Mouse (Mus musculus) naive thymus-derived CD4-positive, alpha-beta T cell, adult 2 months (primary cell): ENCODE measurements around the gene Clba1.
A peak's percentile ranks its signal among the peaks of the same experiment; 100 is the strongest.

ENCODE experiments used
- DNase-seq: peaks from one replicate; pipeline ENCODE4 v3.0.0-alpha.2; 2011; ENCODE audit warnings: low read depth

Clba1 gene

DNA sequence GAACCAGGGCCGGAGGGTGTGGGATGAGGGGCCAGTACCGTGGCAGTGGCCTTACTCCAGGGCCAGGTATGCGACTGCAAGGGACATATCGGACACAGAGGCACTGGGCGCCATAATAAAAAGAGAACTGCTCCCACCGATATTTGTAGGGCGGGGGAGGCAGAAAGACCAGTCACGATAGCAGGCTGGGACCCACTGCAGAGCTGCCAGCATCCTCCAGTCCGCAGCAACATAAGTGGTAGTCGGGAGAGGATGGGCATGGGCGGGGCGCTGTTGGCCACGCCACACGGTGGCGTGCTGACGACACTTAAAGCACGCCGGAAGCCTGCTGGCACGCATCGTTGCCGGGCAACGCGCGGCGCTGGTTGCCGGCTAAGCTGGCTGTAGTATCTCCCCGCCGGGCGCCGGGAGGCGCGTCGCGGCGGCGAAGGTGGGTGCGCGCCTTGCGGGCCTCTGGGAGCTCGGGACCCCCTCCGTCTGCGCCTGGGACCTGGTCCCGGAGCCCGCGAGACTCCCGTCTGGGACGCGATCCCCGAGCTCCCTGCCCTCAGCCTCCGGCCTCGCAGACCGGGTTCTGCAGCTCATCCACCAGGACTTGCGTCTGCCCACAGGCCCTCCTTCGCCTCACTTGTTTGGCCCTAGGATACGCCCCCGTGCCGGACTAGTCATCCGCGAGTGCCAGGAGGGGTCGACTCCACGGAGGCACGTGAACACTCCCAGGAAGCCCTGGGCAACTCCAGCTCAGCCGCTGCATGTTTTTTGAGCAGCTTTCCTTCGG lies at the start of gene Clba1:
Gene Clba1 (plus strand): TSS at position 351 of the 778 bp plus-strand sequence.
- peak; percentile 95 for DNase-seq

- DNase-seq, result no peak
Observed at GRCm38 (mm10) chr12:112759471-112759870, 49.3 kb upstream of the Clba1 start.

DNA sequence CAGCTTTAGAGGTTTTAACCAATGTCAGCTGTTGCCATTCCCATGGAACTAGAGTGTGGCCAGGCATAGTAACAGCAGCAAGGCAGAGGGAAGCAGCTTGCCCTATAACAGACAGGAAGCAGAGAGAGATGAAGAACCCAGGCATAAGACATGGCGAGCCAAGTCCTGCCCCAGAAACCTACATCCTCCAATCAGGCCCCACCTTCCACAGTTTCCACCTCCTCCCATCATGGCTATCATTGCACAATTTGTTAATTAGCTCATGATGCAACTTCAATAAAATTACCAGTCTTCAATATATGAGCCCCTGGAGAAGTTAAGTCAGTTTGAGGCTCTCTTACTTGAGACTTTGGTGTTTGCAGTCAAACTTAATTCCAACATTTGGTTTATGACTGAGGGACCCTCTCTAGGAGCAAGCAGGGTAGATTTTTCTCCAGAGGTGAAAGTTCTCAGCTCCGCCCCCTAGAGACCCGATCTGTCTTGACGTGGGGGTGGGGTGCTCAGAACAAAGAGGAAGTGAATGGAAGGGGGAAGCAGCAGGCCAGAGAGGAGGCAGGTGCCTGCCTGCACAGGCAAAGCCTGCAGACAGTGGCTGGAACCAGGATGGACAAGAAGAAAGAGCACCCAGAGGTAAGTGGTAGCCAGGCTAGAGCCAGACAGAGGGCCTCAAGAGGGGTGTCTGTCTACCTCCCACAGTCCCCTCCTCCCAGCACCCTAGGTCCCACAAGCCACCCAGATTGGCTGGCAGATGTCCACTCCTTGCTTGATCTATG lies 48.4 kb upstream of the Clba1 start, which contains the start of gene Pld4:
Gene Pld4 (plus strand): TSS at position 502 of the 773 bp plus-strand sequence.
- DNase-seq, result no peak

- DNase-seq, result no peak
Observed at GRCm38 (mm10) chr12:112761411-112761810, 47.3 kb upstream of the Clba1 start.

DNA sequence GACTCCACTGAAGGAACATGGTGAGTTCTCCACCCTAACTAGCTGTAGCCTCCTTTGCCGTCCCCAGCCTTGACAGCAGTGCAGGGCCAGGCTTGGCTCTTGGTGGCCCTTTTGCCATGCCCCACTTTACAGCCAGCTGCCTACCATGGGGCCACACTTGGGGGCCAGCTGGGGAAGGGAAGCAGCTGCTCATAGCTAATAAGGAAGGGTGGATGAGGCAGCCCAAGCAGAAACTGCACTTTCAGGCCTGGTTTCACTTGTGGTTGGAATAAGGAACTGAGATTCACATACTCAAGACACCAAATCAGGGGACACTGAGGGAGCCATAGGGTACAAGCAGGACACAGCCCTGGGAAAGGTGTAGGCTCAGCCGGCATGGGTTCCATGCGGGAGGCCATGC lies 46.7 kb upstream of the Clba1 start:
- no peak for DNase-seq

- DNase-seq, result no peak
Observed at GRCm38 (mm10) chr12:112763176-112763575, 45.6 kb upstream of the Clba1 start.

DNA sequence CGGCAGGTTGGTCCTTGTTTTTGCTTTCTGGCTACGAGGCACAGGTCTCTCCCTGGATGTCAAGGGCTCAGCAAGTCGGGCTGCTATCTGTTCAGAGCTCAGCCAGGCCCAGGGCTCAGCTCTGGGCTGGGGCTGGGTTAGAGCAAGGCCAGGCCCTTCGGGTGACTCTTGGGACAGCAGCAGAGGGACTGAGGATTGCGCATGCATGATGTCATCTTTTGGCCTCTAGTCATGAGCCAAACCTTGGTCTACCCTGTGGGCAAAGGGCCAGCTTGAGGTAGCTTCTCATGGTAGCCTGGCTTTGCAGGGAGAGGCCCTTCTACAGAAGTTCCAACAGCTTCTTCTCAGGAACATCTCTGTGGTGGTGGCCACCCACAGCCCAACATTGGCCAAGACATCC lies 44.6 kb upstream of the Clba1 start:
- DNase-seq, result no peak

- DNase-seq, result no peak
Observed at GRCm38 (mm10) chr12:112764991-112765390, 43.7 kb upstream of the Clba1 start.

- no peak for DNase-seq
Observed at GRCm38 (mm10) chr12:112766586-112766985, 42.2 kb upstream of the Clba1 start.

- no peak for DNase-seq
Observed at GRCm38 (mm10) chr12:112767036-112767890, 41.5 kb upstream of the Clba1 start.

DNA sequence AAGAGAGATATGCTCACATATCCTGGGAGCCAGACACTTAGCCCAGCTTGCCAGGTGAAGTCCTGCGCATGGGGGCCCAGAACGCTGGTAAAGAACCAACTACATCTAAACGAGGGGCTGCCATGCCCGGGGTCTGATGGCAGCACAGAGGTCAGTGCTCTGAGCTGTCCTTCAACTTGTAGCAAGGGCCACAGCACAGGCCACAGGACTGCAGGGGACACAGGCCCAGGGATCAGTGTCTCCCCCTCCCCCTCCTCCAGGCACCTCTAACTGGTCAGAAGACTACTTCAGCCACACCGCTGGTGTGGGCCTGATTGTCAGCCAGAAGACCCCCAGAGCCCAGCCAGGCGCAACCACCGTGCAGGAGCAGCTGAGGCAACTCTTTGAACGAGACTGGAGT lies 40.6 kb upstream of the Clba1 start:
- DNase-seq, result no peak

DNA sequence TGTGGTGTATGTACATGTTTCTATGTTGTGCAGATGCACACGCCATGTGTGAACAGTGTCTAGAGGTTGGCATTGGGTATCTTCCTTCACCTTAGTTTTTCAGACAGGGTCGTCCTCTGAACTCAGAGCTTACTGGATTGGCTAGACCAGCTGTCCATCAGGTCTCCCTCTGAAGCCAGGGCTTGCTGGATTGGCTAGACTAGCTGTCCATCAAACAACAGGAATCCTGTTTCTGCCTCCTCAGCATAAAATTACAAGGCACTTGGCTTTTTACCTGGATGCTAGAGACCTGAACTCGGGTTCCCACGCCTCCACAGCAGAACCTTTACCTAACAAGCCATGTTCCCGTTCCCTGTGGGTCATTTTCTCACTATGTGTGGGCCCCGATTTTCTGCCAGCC lies 39.7 kb upstream of the Clba1 start:
- DNase-seq, result no peak

- no peak for DNase-seq
Observed at GRCm38 (mm10) chr12:112769751-112770150, 39.0 kb upstream of the Clba1 start.

GRCm38 (mm10) chr12:112770396-112770795 lies 38.3 kb upstream of the Clba1 start:
- DNase-seq, result no peak

- no peak for DNase-seq
Observed at GRCm38 (mm10) chr12:112772306-112772705, 36.4 kb upstream of the Clba1 start.

- DNase-seq, result no peak
Observed at GRCm38 (mm10) chr12:112773366-112773765, 35.4 kb upstream of the Clba1 start.

GRCm38 (mm10) chr12:112774026-112774425 lies 34.7 kb upstream of the Clba1 start:
- DNase-seq, result no peak

- DNase-seq, result no peak
Observed at GRCm38 (mm10) chr12:112774481-112774880, 34.3 kb upstream of the Clba1 start.

- no peak for DNase-seq
Observed at GRCm38 (mm10) chr12:112791026-112791425, 17.7 kb upstream of the Clba1 start.

DNA sequence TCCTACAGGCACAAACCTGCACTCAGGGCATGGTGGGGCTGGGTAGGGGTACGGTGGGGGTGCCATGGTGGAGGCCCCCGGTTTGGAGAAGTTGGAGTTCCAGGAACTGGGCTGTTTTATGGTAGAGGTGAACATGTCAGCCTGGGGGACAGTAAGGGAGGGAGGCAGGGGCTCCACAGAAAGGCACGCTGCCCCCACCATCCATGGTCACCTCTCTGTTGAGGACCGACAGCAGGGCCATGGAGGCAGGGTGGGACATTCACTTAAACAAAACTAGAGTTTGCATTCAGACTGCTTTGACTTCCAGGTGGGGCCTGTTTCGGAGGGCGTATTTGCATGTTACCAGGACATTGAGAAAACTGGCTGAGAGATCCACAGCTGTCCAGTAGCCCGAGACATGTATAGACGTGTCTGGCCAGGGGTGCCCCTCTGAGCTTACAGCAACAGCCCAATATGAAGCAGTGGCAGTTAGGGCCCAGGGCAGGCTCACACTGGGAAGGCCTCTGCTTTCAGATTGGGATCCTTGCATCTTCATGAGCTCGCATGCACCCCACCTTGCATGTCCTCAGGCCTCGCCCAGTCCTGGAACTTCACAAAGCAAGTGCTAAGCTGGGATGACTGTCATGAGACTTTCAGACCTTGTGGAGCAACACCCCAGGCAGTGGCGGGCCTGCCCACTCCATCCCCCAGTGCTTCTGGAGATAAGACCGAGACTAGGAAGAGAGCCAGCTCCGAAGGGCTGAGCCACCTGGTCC lies 15.0 kb upstream of the Clba1 start:
- DNase-seq, result no peak

DNA sequence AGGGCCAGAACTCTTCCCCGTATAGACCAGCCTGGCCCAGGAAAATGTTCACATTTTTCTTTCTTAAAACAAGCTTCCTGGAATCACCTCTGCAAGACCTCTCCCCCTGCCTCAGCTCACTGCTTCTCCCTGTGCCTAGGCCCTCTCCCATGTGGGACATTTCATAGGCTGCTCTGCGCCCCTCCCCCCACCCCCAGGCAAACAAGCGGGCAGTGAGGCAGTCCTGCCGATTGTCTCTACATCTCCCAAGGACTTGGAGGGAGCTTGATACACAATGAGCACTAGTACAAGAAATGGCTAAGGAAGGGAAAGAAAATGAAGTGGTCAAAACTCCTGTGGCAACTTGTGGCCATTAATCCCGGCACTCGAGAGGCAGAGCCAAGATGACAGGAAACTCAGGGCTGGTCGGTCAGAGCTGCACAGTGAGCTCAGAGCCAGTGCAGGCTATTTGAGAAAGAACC lies 14.4 kb upstream of the Clba1 start:
- DNase-seq, result no peak
